14 mouse cellular contexts compared by ENCODE assay signal in the genomic region with DNA sequence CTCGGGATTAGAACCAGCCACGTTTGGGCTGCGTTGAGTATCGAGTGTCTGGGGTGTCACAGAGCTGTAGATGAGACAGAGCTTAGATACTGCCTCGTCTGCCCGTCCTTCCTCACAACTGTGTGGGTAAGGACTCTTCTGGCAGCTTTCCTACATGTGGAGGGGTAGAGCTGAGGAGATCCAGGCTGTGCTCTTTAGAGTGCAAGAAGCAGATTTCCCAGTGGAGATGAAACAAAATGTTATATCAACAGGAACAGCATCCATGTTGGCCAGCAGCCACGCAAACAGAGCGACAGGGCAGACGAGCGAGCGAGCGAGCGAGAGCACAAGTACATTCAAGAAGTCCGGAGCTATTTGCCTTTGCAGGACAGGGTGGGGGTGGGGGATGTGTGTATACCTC. TPM values are rescaled to one million over a fixed set of nuclear protein-coding genes. Genes with fewer than 3 reads are reported as not detected.
DNase-seq lines count a peak whose midpoint lies in the region; ATAC-seq and TF ChIP-seq lines count a peak whose summit lies in the region.
"Had no signal": no experiment of that assay in that cellular context is flagged by ENCODE, and none has a peak within 500 bp of the region (broad histone marks: within the 10 kb centered on the region; RNA-seq: fewer than 3 reads in every experiment).

No protein-coding gene starts in this region.

- H3K4me2 ChIP-seq in lung, postnatal 0 days (replicated peaks; ENCODE audit: low read depth, low read length), result no peak overlapping the region
- H3K4me2 ChIP-seq: embryonic facial prominence, embryonic 12.5 days had no signal

- ATAC-seq in cerebellum, adult (ENCODE audit: insufficient number of reproducible peaks, low FRiP score, low TSS enrichment), result no peak
- ATAC-seq in lung, postnatal 0 days, result 0 out of 2 replicates have a peak, but pooled peaks have one; percentile 7
- no peak for ATAC-seq in erythroid progenitor cell, adult 5-6 weeks (replicated peaks; ENCODE audit: low FRiP score, poor library complexity, severe bottlenecking)

- DNase-seq in cerebellum, adult 18-20 months, result peak; percentile 46 to 50
- DNase-seq in kidney, postnatal 10 days, result peak; percentile 47
- no peak for DNase-seq in kidney, adult 18-20 months
- DNase-seq in brain, embryonic 14.5 days (ENCODE audit: low read depth), result peak; percentile 32
- peak; percentile 31 for DNase-seq in lung, postnatal 0 days (ENCODE audit: low spot score)
- no peak for DNase-seq in spleen, postnatal 10 days (ENCODE audit: low spot score in 2 of 2)
- DNase-seq: adrenal gland, adult 8-10 months; spleen, adult 18-20 months; thymus, adult 2 months had no signal

- WGBS in lung, postnatal 0 days, result 20% methylated on average over 14 of the region's 14 CpGs

- no peak overlapping the region for H3K27ac ChIP-seq in lung, postnatal 0 days (ENCODE audit: low read length)
- H3K27ac ChIP-seq: embryonic facial prominence, embryonic 12.5 days had no signal

- H3K9ac ChIP-seq in lung, postnatal 0 days (replicated peaks; ENCODE audit: low read depth), result no peak overlapping the region
- H3K9ac ChIP-seq: embryonic facial prominence, embryonic 12.5 days had no signal

- no peak for TF ChIP-seq CTCF in brain, embryonic 14.5 days (IDR thresholded peaks at IDR 0.05; ENCODE audit: borderline replicate concordance, extremely low read depth, insufficient read depth, insufficient read length)
- TF ChIP-seq CTCF in lung, postnatal 0 days (IDR thresholded peaks at IDR 0.05), result no peak

- no peaks in the 10 kb centered on the region for H3K9me3 ChIP-seq in lung, postnatal 0 days (ENCODE audit: low read length)
- H3K9me3 ChIP-seq: embryonic facial prominence, embryonic 12.5 days had no signal

- peaks cover 20% of the 10 kb centered on the region for H3K27me3 ChIP-seq in lung, postnatal 0 days (replicated peaks; ENCODE audit: insufficient read depth, low read length)

- TF ChIP-seq POLR2A in brain, embryonic 14.5 days (IDR thresholded peaks at IDR 0.05; ENCODE audit: borderline replicate concordance, extremely low read depth, insufficient read depth, insufficient read length, poor library complexity, severe bottlenecking), result no peak

- H3K4me1 ChIP-seq in lung, postnatal 0 days (ENCODE audit: insufficient read depth, low read depth, low read length), result no peaks in the 10 kb centered on the region
- H3K4me1 ChIP-seq: embryonic facial prominence, embryonic 12.5 days had no signal

- no peaks in the 10 kb centered on the region for H3K36me3 ChIP-seq in lung, postnatal 0 days (ENCODE audit: insufficient read depth, low read length)
- H3K36me3 ChIP-seq: embryonic facial prominence, embryonic 12.5 days had no signal

- H3K4me3 ChIP-seq in lung, postnatal 0 days (ENCODE audit: low read depth, low read length), result no peak overlapping the region
- H3K4me3 ChIP-seq: embryonic facial prominence, embryonic 12.5 days had no signal

- TF ChIP-seq EP300 in lung, postnatal 0 days (IDR thresholded peaks at IDR 0.05), result no peak

RNA-seq across cellular contexts. Expression of a gene that starts 3.1 kb away (rescaled TPM):
- 1.8 and 3.3 TPM in 2 replicates for polyA plus RNA-seq in brain, embryonic 14.5 days (2012; rRNA removed)
- polyA plus RNA-seq in lung, postnatal 0 days (2015; fragmentation: Nextera tagmentation; extraction: Ambion mirVana), result 3.4 and 4.4 TPM in 2 replicates
- total RNA-seq in erythroid progenitor cell, adult 5-6 weeks (2015; ENCODE audit: low replicate concordance), result not detected in 2 replicates
- not detected in 2 replicates for total RNA-seq in erythroid progenitor cell, adult 5-6 weeks (2017; ENCODE audit: low replicate concordance)
- total RNA-seq: hematopoietic stem cell, adult 5-6 weeks had no signal
- polyA plus RNA-seq: liver, embryonic 16.5 days had no signal

RNA-seq across cellular contexts. Expression of a gene that starts 55.8 kb away (rescaled TPM):
- 47.0 and 48.5 TPM in 2 replicates for polyA plus RNA-seq in brain, embryonic 14.5 days (2012; rRNA removed)
- 26.1 and 27.6 TPM in 2 replicates for polyA plus RNA-seq in lung, postnatal 0 days (2015; fragmentation: Nextera tagmentation; extraction: Ambion mirVana)
- total RNA-seq in erythroid progenitor cell, adult 5-6 weeks (2015; ENCODE audit: low replicate concordance), result 37.5 and 56.2 TPM in 2 replicates
- 29.3 and 63.0 TPM in 2 replicates for total RNA-seq in erythroid progenitor cell, adult 5-6 weeks (2017; ENCODE audit: low replicate concordance)

Comparison
In these comparisons a context has a peak if more than half of its experiments do, and no peak if none do; other contexts are left out.
1. DNase-seq: peak in cerebellum, adult 18-20 months (2 of 2), kidney, postnatal 10 days (single experiment), brain, embryonic 14.5 days (single experiment) and lung, postnatal 0 days (single experiment); none in kidney, adult 18-20 months (single experiment) and spleen, postnatal 10 days (0 of 2).